Mouse (Mus musculus): ENCODE results near the gene Hist1h2br.
"Not testable (repeated sequence)": the region's sequence is repeated elsewhere in the genome, so short reads cannot be mapped to it uniquely, and the experiment has no call there.

Hist1h2br gene

DNA sequence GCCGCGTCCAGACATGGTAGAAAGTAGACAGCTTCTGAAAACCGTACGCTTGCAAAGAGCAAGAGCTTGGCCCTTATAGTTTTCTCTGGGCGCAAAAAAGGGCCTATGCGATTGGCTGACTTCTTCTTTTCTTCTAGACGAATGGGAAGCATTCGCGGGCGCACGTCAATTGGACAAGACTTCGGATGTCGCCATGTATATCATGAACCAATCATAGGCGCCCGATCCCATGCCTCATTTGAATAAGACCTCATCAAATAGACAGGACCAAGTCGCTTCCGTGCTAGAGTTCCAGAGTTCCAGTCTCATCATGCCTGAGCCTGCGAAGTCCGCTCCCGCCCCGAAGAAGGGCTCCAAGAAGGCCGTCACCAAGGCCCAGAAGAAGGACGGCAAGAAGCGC, at the start of gene Hist1h2br, which contains the start of gene Hist1h2ap:
Hist1h2br (plus strand) TSS at position 283 of the 400 bp plus-strand sequence.
Hist1h2ap (minus strand) TSS at position 47 of the 400 bp plus-strand sequence.
- DNase-seq, result not testable (repeated sequence)

DNA sequence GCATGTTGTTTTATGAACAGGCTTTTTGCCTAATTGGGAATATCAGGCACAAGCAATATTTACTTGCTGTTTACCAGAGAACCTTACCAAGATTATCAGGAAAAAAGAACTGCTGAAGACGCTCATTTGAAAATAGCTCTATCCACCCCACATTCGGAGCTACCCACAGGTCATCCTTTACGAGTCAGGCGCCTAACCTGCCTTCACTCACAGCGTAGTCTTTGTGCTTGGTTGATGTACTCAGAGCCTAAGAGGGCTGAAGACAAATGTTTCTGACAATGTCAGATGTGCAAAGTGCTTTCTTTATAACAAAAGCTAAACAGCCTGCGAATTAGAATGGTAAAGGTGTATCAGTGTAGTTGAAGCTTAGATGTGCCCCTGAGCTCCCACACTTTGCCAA, 49.2 kb upstream of the Hist1h2br start:
- no peak for DNase-seq

GRCm38 (mm10) chr13:21786189-21786898, 47.2 kb upstream of the Hist1h2br start:
- no peak for DNase-seq

DNA sequence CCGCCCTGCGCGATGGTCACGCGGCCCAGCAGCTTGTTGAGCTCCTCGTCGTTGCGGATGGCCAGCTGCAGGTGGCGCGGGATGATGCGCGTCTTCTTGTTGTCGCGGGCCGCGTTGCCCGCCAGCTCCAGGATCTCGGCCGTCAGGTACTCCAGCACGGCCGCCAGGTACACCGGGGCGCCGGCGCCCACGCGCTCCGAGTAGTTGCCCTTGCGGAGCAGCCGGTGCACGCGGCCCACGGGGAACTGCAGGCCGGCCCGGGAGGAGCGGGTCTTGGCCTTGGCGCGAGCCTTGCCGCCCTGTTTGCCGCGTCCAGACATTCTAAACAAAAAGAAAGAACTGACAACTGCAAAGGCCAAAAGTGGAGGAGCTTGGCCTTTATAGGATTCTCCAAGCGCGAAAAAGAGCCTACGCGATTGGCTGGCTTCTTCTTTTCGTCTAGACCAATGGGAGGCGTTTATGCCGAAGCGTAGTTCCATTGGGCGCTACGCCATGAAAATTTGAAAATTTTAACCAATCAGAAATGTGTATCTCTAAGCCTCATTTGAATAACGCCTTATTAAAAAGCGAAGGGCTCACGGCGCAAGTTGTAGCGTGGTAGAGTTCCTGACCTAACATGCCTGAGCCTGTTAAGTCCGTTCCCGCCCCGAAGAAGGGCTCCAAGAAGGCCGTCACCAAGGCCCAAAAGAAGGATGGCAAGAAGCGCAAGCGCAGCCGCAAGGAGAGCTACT, 46.5 kb upstream of the Hist1h2br start, which contains the start of the genes Hist1h2an and Hist1h2bp:
Hist1h2an (minus strand) TSS at position 320 of the 731 bp plus-strand sequence.
Hist1h2bp (plus strand) TSS at position 563 of the 731 bp plus-strand sequence.
- peak; percentile 84 for DNase-seq

GRCm38 (mm10) chr13:21787760-21788593, 45.6 kb upstream of the Hist1h2br start:
- DNase-seq, result no peak

DNA sequence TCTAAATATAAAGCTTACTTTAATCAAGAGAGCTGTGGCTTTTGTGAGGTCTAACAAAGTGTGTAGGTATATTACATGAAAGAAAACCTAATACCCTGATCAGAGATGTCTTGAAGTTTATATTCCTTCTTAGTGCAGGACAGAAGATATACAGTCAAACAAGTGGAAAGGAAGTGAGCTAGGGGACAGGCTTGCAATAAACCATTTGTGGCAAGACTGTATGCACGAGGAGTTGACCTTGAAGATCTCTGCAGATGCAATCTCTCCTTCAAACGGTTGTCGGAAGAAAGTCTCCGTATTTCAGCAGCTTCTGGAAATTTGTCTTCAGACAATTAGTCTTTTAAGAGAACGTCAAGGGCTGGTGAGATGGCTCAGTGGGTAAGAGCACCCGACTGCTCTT, 43.6 kb upstream of the Hist1h2br start:
- no peak for DNase-seq

DNA sequence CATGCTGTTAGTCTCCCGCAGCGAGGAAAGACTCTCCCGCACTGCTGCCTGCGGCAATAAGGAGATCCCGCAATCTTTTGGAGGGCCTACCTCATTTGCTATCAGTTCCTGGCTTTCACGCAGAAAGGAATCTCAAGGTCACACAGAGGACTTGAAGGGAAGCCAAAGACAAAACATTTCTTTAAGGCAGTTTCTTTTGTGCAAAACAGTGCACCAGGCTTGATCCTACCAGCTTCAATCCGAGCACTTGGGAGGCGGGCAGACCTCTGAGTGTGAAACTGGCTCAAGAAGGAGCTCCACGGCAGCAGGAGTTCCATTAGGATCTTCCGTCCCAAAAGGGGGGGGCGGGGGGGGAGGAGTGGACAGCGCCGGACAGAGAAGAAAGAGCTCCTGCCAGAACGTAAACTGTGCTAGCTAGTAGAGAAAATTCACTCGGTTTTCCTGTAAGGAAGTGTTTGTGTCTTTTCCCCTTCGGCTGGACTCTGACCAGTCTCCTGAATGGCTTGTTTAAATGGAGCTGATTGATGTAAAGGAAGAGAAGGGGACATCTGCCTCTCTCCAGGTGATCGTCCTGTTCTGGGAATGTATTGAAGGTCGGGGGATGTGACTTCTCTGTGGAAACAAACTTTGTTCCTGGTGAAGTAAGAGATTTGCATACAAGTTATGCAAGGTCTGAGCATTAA, 42.8 kb upstream of the Hist1h2br start:
- no peak for DNase-seq

GRCm38 (mm10) chr13:21795584-21795983, 38.0 kb upstream of the Hist1h2br start:
- no peak for DNase-seq

- not testable (repeated sequence) for DNase-seq
Observed at GRCm38 (mm10) chr13:21797163-21797562, 36.4 kb upstream of the Hist1h2br start.

- not testable (repeated sequence) for DNase-seq
Observed at GRCm38 (mm10) chr13:21803058-21803457, 30.5 kb upstream of the Hist1h2br start.

- DNase-seq, result not testable (repeated sequence)
Observed at GRCm38 (mm10) chr13:21810073-21810472, 23.5 kb upstream of the Hist1h2br start, which contains the start of the genes Hist1h2bq and Hist1h2ao. TSS of gene Hist1h2bq (minus strand) at chr13:21810197. TSS of gene Hist1h2ao (plus strand) at chr13:21810465.

- not testable (repeated sequence) for DNase-seq
Observed at GRCm38 (mm10) chr13:21811074-21811473, 22.5 kb upstream of the Hist1h2br start.

DNA sequence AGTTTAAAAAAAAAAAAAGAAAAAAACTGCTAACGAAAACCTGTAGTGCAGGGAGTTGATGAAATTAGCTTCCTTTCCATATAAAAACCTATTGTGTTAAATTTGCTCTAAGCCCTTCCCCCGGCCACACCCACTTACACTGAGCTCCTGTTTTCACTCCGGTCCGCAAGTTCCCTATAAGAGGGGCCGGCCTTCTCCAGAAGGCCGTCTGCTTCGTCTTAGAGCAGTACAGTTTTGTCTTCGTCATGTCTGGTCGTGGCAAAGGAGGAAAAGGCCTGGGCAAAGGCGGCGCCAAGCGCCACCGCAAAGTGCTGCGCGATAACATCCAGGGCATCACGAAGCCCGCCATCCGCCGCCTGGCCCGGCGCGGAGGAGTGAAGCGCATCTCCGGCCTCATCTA, 22.0 kb upstream of the Hist1h2br start, which contains the start of gene Hist1h4m:
Hist1h4m (plus strand) TSS at position 208 of the 400 bp plus-strand sequence.
- peak; percentile 71 for DNase-seq

GRCm38 (mm10) chr13:21812092-21812491, 21.5 kb upstream of the Hist1h2br start:
- not testable (repeated sequence) for DNase-seq

DNA sequence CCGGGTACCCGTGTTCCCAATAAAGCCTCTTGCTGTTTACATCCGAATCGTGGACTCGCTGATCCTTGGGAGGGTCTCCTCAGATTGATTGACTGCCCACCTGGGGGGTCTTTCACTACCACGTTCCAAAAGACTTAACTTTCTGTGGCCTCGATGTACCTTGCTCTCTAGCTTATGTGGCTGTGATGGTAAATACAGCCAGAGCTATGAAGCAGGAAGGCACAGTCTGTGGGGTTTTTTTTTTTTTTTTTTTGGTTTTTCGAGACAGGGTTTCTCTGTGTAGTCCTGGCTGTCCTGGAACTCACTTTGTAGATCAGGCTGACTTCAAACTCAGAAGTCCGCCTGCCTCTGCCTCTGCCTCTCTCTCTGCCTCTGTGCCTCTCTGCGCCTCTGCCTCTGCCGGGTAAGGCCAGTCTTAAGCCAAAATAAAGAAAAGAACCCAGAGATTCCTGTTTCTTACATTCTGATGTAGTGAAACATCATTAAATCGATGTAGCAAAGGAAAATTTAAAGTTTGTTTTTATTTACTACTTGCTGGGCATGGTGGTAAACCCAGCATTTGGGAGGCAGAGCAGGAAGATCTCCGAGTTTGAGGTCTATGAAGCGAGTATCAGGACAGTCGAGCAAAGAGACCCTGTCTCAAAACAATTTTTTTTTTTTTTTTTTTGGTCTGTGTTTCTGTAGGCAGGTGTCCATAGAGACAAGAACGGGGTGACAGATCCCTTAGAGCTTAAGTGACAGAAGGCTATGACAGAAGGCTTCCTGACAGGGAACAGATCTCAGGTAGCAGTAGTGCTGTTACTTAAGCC, 13.3 kb upstream of the Hist1h2br start:
- DNase-seq, result not testable (repeated sequence)

GRCm38 (mm10) chr13:21828511-21828910, 5.0 kb upstream of the Hist1h2br start:
- no peak for DNase-seq

- DNase-seq, result peak; percentile 9
Observed at GRCm38 (mm10) chr13:21830344-21830743, 3.2 kb upstream of the Hist1h2br start.

GRCm38 (mm10) chr13:21831418-21832394, 1.8 kb upstream of the Hist1h2br start, which contains the start of gene Hist1h4n:
TSS of gene Hist1h4n (minus strand) at chr13:21832196.
- peak; percentile 57 for DNase-seq

- DNase-seq, result not testable (repeated sequence)
Observed at GRCm38 (mm10) chr13:21840508-21840907, 7.0 kb downstream of the Hist1h2br start.

DNA sequence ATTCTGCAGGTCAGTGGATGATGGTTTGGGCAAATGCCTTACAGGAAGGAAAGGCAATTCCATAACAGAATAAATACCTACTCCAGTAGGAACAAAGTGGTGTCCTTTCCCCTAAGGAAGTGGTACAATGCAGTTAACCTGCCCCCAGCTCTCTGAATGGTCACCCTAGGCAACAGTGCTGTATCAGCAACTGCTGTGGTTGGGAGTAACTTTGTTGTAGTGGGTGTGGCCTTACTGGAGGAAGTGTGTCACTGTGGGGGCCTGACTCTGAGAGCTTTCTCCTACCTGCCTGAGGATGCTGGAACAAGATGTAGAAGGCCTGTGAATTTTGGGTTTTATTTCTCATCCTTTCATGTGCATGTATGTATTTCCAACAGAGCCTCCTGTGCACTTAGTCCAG, 12.8 kb downstream of the Hist1h2br start:
- not testable (repeated sequence) for DNase-seq
